Mouse (Mus musculus) hindbrain, embryonic 10.5 days (tissue): ENCODE results near the gene Nme7. TPM values are rescaled to one million over a fixed set of nuclear protein-coding genes. Genes with fewer than 3 reads are reported as not detected.

ENCODE experiments used
- DNase-seq: peaks from one replicate; pipeline ENCODE4 v3.0.0-alpha.2; 2017; ENCODE audit warnings: low spot score
- H3K27ac ChIP-seq: fragments of 300-500 bp; sonication (generic); 2 replicates; pipeline ENCODE4 v1.5.1; 2016; ENCODE audit warnings: mild to moderate bottlenecking, moderate library complexity
- H3K27me3 ChIP-seq: fragments of 300-500 bp; sonication (generic); 2 replicates; pipeline ENCODE4 v1.6.1; 2016; ENCODE audit warnings: mild to moderate bottlenecking; ENCODE audit not compliant: poor library complexity, insufficient read depth, severe bottlenecking
- H3K36me3 ChIP-seq: fragments of 300-500 bp; sonication (generic); 2 replicates; pipeline ENCODE4 v1.6.1; 2016; ENCODE audit warnings: mild to moderate bottlenecking, moderate library complexity
- H3K4me1 ChIP-seq: fragments of 300-500 bp; sonication (generic); replicated peaks from 2 replicates; pipeline ENCODE4 v1.6.1; 2016; ENCODE audit warnings: mild to moderate bottlenecking
- H3K4me3 ChIP-seq: fragments of 300-500 bp; sonication (generic); 2 replicates; pipeline ENCODE4 v1.5.1; 2016; ENCODE audit warnings: mild to moderate bottlenecking, moderate library complexity
- H3K9me3 ChIP-seq: fragments of 300-500 bp; sonication (generic); 2 replicates; pipeline ENCODE4 v1.6.1; 2016; ENCODE audit warnings: mild to moderate bottlenecking, moderate library complexity
- WGBS: fragments of 180-500 bp; shearing (Covaris S2); methylation state at CpG from one replicate; pipeline ENCODE4 v1.1.7; 2016; 5-methylcytosine and 5-hydroxymethylcytosine counted together
- polyA plus RNA-seq: library from polyadenylated mRNA; unstranded; fragments of >200 nt; fragmentation: Nextera tagmentation; extraction: Ambion mirVana; gene quantifications from 2 replicates; pipeline ENCODE4 v1.2.1, GENCODE M21; 2016

The Nme7 gene
- polyA plus RNA-seq, 1 experiment from 2014 or later = 31.8 TPM

GRCm38 (mm10) chr1:164427777-164428176 lies 123.9 kb downstream of the Nme7 start:
- no peaks in the 10 kb centered on the region for H3K9me3 ChIP-seq
- DNase-seq = no peak
- 0 out of 2 replicates have a peak, but pooled peaks cover 7% of the 10 kb centered on the region for H3K36me3 ChIP-seq
- H3K4me1 ChIP-seq = 0 out of 2 replicates have a peak, but pooled peaks cover 2% of the 10 kb centered on the region
- no peaks in the 10 kb centered on the region for H3K27me3 ChIP-seq
- WGBS = 83% methylated on average over 7 of the region's 7 CpGs
- H3K27ac ChIP-seq = no peak overlapping the region
- H3K4me3 ChIP-seq = no peak overlapping the region

- Histone ChIP-seq H3K4me1 (0 out of 2 replicates have a peak, but pooled peaks cover 2% of the 10 kb centered on the region), H3K9me3 (no peaks in the 10 kb centered on the region), H3K27ac (no peak overlapping the region), H3K27me3 (no peaks in the 10 kb centered on the region), H3K4me3 (no peak overlapping the region), H3K36me3 (0 out of 2 replicates have a peak, but pooled peaks cover 7% of the 10 kb centered on the region)
- no peak for DNase-seq
- 93% methylated on average over 9 of the region's 9 CpGs for WGBS
These were observed 124.7 kb downstream of the Nme7 start for GRCm38 (mm10) chr1:164428644-164429043.

- Histone ChIP-seq H3K9me3 (no peaks in the 10 kb centered on the region), H3K27ac (no peak overlapping the region), H3K36me3 (peaks cover 25% of the 10 kb centered on the region), H3K27me3 (no peaks in the 10 kb centered on the region), H3K4me3 (no peak overlapping the region), H3K4me1 (0 out of 2 replicates have a peak, but pooled peaks cover 2% of the 10 kb centered on the region)
- DNase-seq = no peak
- WGBS = 80% methylated on average over 5 of the region's 5 CpGs
These were observed 128.7 kb downstream of the Nme7 start for GRCm38 (mm10) chr1:164432649-164433048.

GRCm38 (mm10) chr1:164434049-164434448 lies 130.1 kb downstream of the Nme7 start:
- 86% methylated on average over 6 of the region's 6 CpGs for WGBS
- no peak overlapping the region for H3K4me3 ChIP-seq
- H3K4me1 ChIP-seq = no peaks in the 10 kb centered on the region
- H3K9me3 ChIP-seq = no peaks in the 10 kb centered on the region
- H3K36me3 ChIP-seq = peaks cover 39% of the 10 kb centered on the region
- no peaks in the 10 kb centered on the region for H3K27me3 ChIP-seq
- no peak for DNase-seq
- no peak overlapping the region for H3K27ac ChIP-seq

- peaks cover 65% of the 10 kb centered on the region for H3K36me3 ChIP-seq
- no peak for DNase-seq
- no peaks in the 10 kb centered on the region for H3K9me3 ChIP-seq
- no peak overlapping the region for H3K27ac ChIP-seq
- WGBS = 88% methylated on average over 7 of the region's 7 CpGs
- no peaks in the 10 kb centered on the region for H3K27me3 ChIP-seq
- no peak overlapping the region for H3K4me3 ChIP-seq
- H3K4me1 ChIP-seq = 0 out of 2 replicates have a peak, but pooled peaks cover 7% of the 10 kb centered on the region
These were observed 132.8 kb downstream of the Nme7 start for GRCm38 (mm10) chr1:164436749-164437148.

GRCm38 (mm10) chr1:164440230-164440629 lies 136.3 kb downstream of the Nme7 start:
- 0 out of 2 replicates have a peak, but pooled peaks cover 10% of the 10 kb centered on the region for H3K4me1 ChIP-seq
- no peaks in the 10 kb centered on the region for H3K27me3 ChIP-seq
- no peaks in the 10 kb centered on the region for H3K9me3 ChIP-seq
- H3K4me3 ChIP-seq = no peak overlapping the region
- DNase-seq = no peak
- WGBS = 93% methylated on average over 6 of the region's 6 CpGs
- no peak overlapping the region for H3K27ac ChIP-seq
- H3K36me3 ChIP-seq = peaks cover 98% of the 10 kb centered on the region

GRCm38 (mm10) chr1:164440708-164441407 lies 136.9 kb downstream of the Nme7 start:
- peaks cover 97% of the 10 kb centered on the region for H3K36me3 ChIP-seq
- WGBS = 88% methylated on average over 11 of the region's 11 CpGs
- H3K9me3 ChIP-seq = no peaks in the 10 kb centered on the region
- no peak overlapping the region for H3K4me3 ChIP-seq
- no peak for DNase-seq
- H3K4me1 ChIP-seq = 0 out of 2 replicates have a peak, but pooled peaks cover 10% of the 10 kb centered on the region
- no peak overlapping the region for H3K27ac ChIP-seq
- H3K27me3 ChIP-seq = no peaks in the 10 kb centered on the region

- Histone ChIP-seq H3K4me3 (no peak overlapping the region), H3K27ac (no peak overlapping the region), H3K4me1 (0 out of 2 replicates have a peak, but pooled peaks cover 10% of the 10 kb centered on the region), H3K9me3 (no peaks in the 10 kb centered on the region), H3K36me3 (peaks cover 97% of the 10 kb centered on the region), H3K27me3 (no peaks in the 10 kb centered on the region)
- DNase-seq = no peak
- WGBS = 59% methylated on average over 18 of the region's 18 CpGs
These were observed 137.6 kb downstream of the Nme7 start for GRCm38 (mm10) chr1:164441408-164441974.

GRCm38 (mm10) chr1:164445620-164446162 lies 141.8 kb downstream of the Nme7 start:
- DNase-seq = no peak
- 74% methylated on average over 5 of the region's 5 CpGs for WGBS
- Histone ChIP-seq H3K4me1 (peaks cover 14% of the 10 kb centered on the region; the same call in 1 of the 2 replicates), H3K9me3 (no peaks in the 10 kb centered on the region), H3K36me3 (peaks cover 79% of the 10 kb centered on the region), H3K4me3 (no peak overlapping the region), H3K27me3 (no peaks in the 10 kb centered on the region), H3K27ac (no peak overlapping the region)

- DNase-seq = no peak
- H3K4me1 ChIP-seq = peaks cover 9% of the 10 kb centered on the region; the same call in 1 of the 2 replicates
- WGBS = 91% methylated on average over 10 of the region's 10 CpGs
These were observed 142.6 kb downstream of the Nme7 start for GRCm38 (mm10) chr1:164446535-164446934.

GRCm38 (mm10) chr1:164447521-164447920 lies 143.6 kb downstream of the Nme7 start:
- Histone ChIP-seq H3K9me3 (no peaks in the 10 kb centered on the region), H3K36me3 (peaks cover 80% of the 10 kb centered on the region), H3K27me3 (no peaks in the 10 kb centered on the region), H3K4me1 (peaks cover 4% of the 10 kb centered on the region; the same call in 1 of the 2 replicates), H3K27ac (no peak overlapping the region), H3K4me3 (no peak overlapping the region)
- WGBS = 92% methylated on average over 6 of the region's 6 CpGs
- no peak for DNase-seq

More at GRCm38 (mm10) chr1:164446535-164446934, 142.6 kb downstream of the Nme7 start:
- peaks cover 79% of the 10 kb centered on the region for H3K36me3 ChIP-seq
- no peaks in the 10 kb centered on the region for H3K27me3 ChIP-seq
- no peak overlapping the region for H3K4me3 ChIP-seq
- H3K9me3 ChIP-seq = no peaks in the 10 kb centered on the region
- H3K27ac ChIP-seq = no peak overlapping the region

- Histone ChIP-seq H3K4me3 (no peak overlapping the region), H3K27ac (no peak overlapping the region), H3K4me1 (peaks cover 11% of the 10 kb centered on the region), H3K36me3 (peaks cover 72% of the 10 kb centered on the region), H3K9me3 (no peaks in the 10 kb centered on the region), H3K27me3 (no peaks in the 10 kb centered on the region)
- DNase-seq = no peak
- 91% methylated on average over 8 of the region's 8 CpGs for WGBS
These were observed 145.7 kb downstream of the Nme7 start for GRCm38 (mm10) chr1:164449626-164450025.

GRCm38 (mm10) chr1:164450231-164450630 lies 146.3 kb downstream of the Nme7 start:
- Histone ChIP-seq H3K27ac (no peak overlapping the region), H3K4me1 (peaks cover 17% of the 10 kb centered on the region), H3K4me3 (no peak overlapping the region), H3K36me3 (peaks cover 68% of the 10 kb centered on the region), H3K9me3 (no peaks in the 10 kb centered on the region), H3K27me3 (no peaks in the 10 kb centered on the region; the same call in 1 of the 2 replicates)
- 91% methylated on average over 4 of the region's 4 CpGs for WGBS
- no peak for DNase-seq
